Mouse (Mus musculus): ENCODE data around the gene Adcy4. TPM values are rescaled to one million over a fixed set of nuclear protein-coding genes. Genes with fewer than 3 reads are reported as not detected.

The Adcy4 gene
- total and polyA plus RNA-seq, 3 experiments = 16.1 to 40.0 (median 20.3) TPM

DNA sequence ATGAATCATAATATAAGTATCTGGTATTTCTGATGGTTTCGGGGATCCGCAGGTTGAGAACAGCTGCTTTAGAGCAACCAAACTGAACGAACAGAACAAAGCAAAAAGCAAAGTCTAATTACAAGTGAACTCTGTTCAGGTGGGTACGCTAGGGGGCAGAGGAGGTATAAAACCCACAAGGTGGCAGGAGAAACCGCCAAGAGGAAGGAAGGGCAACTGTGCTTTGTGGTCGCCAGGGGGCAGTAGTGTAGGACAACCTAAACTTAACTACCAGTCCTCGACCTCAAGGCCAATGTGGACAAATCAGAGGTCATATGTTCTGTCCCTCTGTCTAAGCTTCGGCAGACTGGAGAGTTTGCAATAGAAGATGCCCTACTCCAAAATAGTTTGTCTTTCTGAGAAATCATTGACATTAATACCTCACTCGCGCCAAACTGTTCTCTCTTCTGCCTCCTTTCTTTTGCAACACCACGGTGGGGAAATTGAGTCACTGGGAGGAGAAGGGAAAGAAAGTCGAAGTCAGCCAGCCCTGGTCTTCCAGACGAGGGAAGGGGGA, 38.6 kb upstream of the Adcy4 start:
- no peaks in the 10 kb centered on the region for H3K79me2 ChIP-seq (replicated peaks; ENCODE audit: control insufficient read depth, insufficient read depth, low read length)
- 7% methylated on average over 13 of the region's 13 CpGs for WGBS
- no peaks in the 10 kb centered on the region for H3K36me3 ChIP-seq (ENCODE audit: control insufficient read depth, insufficient read depth, low read length)
- intact Hi-C loops (cut with DNase I) = loop anchor here (1.0 kb wide), 2 partner anchors 41 to 96 kb away; no protein-coding TSS in a partner anchor
- H3K4me1 ChIP-seq (ENCODE audit: control insufficient read depth, insufficient read depth, low read length) = peaks cover 2% of the 10 kb centered on the region; the same call in 1 of the 2 replicates
- peak overlapping the region; percentile 71 for H3K27ac ChIP-seq
- peak; percentile 78 to 85 for DNase-seq
- TF ChIP-seq POLR2A (IDR thresholded peaks at IDR 0.05; ENCODE audit: insufficient read depth, low read depth, low read length) (no peak), CTCF (IDR thresholded peaks at IDR 0.05) (peak; percentile 97), EP300 (IDR thresholded peaks at IDR 0.05; ENCODE audit: insufficient read depth, low read depth, low read length) (peak; percentile 95)
- H3K27me3 ChIP-seq (ENCODE audit: control insufficient read depth, insufficient read depth, low read length) = no peaks in the 10 kb centered on the region
- H3K4me3 ChIP-seq = peak overlapping the region; percentile 67
- peak overlapping the region; percentile 84 for H3K9ac ChIP-seq (ENCODE audit: low read depth, low read length)

DNA sequence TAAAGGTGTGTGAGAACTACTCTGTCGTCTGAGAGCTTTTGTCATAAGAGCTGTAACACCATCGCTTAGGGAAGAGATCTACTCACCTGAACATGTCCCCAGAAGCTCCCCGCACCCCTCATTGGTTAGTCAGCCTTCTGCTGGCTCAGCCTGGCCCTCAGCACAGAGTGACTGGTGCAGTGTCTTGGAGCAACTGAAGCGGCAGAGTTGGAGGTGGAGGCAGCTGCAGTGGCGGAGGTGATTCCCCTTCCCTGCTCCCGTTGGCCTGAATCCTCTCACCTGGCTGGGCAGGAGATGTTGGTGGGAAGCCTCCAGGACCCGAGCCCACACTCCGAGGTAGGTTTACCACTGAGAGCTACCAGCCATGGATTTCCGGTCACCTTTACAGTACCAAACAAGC, 36.7 kb upstream of the Adcy4 start:
- WGBS = 88% methylated on average over 9 of the region's 9 CpGs
- intact Hi-C loops (cut with DNase I) = no loop called here
- no peaks in the 10 kb centered on the region for H3K79me2 ChIP-seq (replicated peaks; ENCODE audit: control insufficient read depth, insufficient read depth, low read length)
- H3K27me3 ChIP-seq (ENCODE audit: control insufficient read depth, insufficient read depth, low read length) = no peaks in the 10 kb centered on the region
- H3K4me3 ChIP-seq = no peak overlapping the region
- H3K9ac ChIP-seq (ENCODE audit: low read depth, low read length) = no peak overlapping the region
- H3K27ac ChIP-seq = no peak overlapping the region
- H3K36me3 ChIP-seq (ENCODE audit: control insufficient read depth, insufficient read depth, low read length) = no peaks in the 10 kb centered on the region
- peaks cover 2% of the 10 kb centered on the region; the same call in 1 of the 2 replicates for H3K4me1 ChIP-seq (ENCODE audit: control insufficient read depth, insufficient read depth, low read length)
- peak; percentile 2 to 6 for DNase-seq
- TF ChIP-seq CTCF (IDR thresholded peaks at IDR 0.05) (no peak), POLR2A (IDR thresholded peaks at IDR 0.05; ENCODE audit: insufficient read depth, low read depth, low read length) (no peak), EP300 (IDR thresholded peaks at IDR 0.05; ENCODE audit: insufficient read depth, low read depth, low read length) (no peak)

DNA sequence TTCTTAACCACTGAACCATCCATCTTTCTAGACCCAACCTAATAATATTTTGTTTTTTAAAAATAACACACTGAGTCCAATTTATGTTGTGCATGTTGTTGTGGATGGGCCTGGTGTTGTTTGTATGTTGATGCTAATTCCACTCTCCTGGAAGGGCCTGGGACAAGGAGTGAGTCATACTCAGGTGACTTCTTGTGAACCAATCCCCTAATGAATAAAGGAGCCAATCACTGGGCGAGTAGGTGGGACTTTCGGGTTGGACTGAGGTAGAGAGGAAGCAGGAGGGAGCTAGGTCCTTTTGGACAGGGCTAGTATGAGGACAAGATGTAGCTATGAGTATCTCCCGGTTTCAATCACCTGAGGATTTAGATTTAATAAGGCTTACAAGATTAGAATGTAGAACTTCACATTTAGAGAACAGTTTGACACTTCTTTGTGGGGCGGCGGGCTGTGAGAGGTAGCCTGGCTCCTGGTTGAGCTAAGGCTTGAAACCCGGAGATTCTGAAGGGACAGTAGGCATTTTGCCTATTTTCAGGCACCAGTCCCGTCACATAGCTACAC, 36.0 kb upstream of the Adcy4 start:
- Histone ChIP-seq H3K4me1 (ENCODE audit: control insufficient read depth, insufficient read depth, low read length) (peaks cover 3% of the 10 kb centered on the region), H3K9ac (ENCODE audit: low read depth, low read length) (no peak overlapping the region), H3K36me3 (ENCODE audit: control insufficient read depth, insufficient read depth, low read length) (no peaks in the 10 kb centered on the region), H3K79me2 (replicated peaks; ENCODE audit: control insufficient read depth, insufficient read depth, low read length) (no peaks in the 10 kb centered on the region), H3K4me3 (no peak overlapping the region), H3K27ac (no peak overlapping the region), H3K27me3 (ENCODE audit: control insufficient read depth, insufficient read depth, low read length) (no peaks in the 10 kb centered on the region)
- TF ChIP-seq EP300 (IDR thresholded peaks at IDR 0.05; ENCODE audit: insufficient read depth, low read depth, low read length) (no peak), POLR2A (IDR thresholded peaks at IDR 0.05; ENCODE audit: insufficient read depth, low read depth, low read length) (no peak), CTCF (IDR thresholded peaks at IDR 0.05) (no peak)
- peak; percentile 1 to 6 for DNase-seq
- WGBS = 75% methylated on average over 7 of the region's 7 CpGs
- intact Hi-C loops (cut with DNase I) = no loop called here

DNA sequence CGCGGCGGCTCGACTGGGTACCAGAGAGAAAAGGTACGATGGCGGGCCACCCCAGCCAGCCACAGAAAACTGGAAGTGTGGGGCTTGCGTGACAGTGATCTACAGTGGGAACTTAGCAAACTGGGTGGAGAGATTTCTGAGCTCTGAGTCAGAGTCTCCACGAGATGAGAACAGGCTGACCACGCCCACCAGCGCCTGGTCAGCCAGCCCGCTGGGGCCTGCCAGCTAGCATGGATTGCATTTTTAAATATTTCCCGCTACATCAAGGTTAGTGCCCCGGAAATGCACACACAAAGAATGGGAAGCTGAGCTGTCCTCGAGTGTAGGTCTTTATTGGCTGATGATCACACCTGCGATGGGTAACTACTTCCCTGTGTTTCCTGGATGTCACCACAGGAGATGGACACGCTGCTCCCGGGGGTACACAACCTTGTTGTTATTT, 31.4 kb upstream of the Adcy4 start:
- H3K36me3 ChIP-seq (ENCODE audit: control insufficient read depth, insufficient read depth, low read length) = no peaks in the 10 kb centered on the region
- peak; percentile 66 to 76 for DNase-seq
- 13% methylated on average over 17 of the region's 17 CpGs for WGBS
- H3K27me3 ChIP-seq (ENCODE audit: control insufficient read depth, insufficient read depth, low read length) = no peaks in the 10 kb centered on the region
- TF ChIP-seq EP300 (IDR thresholded peaks at IDR 0.05; ENCODE audit: insufficient read depth, low read depth, low read length) (no peak), POLR2A (IDR thresholded peaks at IDR 0.05; ENCODE audit: insufficient read depth, low read depth, low read length) (no peak), CTCF (IDR thresholded peaks at IDR 0.05) (no peak)
- peak overlapping the region; percentile 41 for H3K4me3 ChIP-seq
- intact Hi-C loops (cut with DNase I) = no loop called here
- H3K79me2 ChIP-seq (replicated peaks; ENCODE audit: control insufficient read depth, insufficient read depth, low read length) = no peaks in the 10 kb centered on the region
- no peak overlapping the region for H3K9ac ChIP-seq (ENCODE audit: low read depth, low read length)
- peaks cover 2% of the 10 kb centered on the region; the same call in 1 of the 2 replicates for H3K4me1 ChIP-seq (ENCODE audit: control insufficient read depth, insufficient read depth, low read length)
- H3K27ac ChIP-seq = peak overlapping the region; percentile 62

DNA sequence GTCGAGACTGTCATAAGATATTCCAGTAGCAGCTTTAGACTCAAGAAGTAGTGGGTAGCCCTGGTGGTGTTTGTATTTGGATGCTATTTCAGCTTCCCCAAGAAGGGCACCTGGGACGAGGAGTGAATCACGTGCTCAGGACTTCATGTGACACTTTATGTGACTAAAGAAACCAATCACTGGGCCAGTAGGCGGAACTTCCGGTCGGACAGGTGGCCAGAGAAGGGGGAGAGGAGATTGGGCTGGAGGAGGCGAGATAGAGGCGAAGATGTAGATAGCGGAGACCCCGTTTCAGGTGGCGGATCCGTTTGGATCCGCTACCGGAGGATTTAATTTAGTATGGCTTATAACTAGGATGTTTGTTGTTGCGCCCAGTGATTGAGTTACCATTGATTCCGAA, 31.0 kb upstream of the Adcy4 start:
- Histone ChIP-seq H3K4me1 (ENCODE audit: control insufficient read depth, insufficient read depth, low read length) (peaks cover 2% of the 10 kb centered on the region; the same call in 1 of the 2 replicates), H3K27me3 (ENCODE audit: control insufficient read depth, insufficient read depth, low read length) (no peaks in the 10 kb centered on the region), H3K36me3 (ENCODE audit: control insufficient read depth, insufficient read depth, low read length) (no peaks in the 10 kb centered on the region), H3K79me2 (replicated peaks; ENCODE audit: control insufficient read depth, insufficient read depth, low read length) (no peaks in the 10 kb centered on the region), H3K4me3 (peak overlapping the region; percentile 41), H3K27ac (peak overlapping the region; percentile 62), H3K9ac (ENCODE audit: low read depth, low read length) (no peak overlapping the region)
- no peak for TF ChIP-seq CTCF (IDR thresholded peaks at IDR 0.05)
- TF ChIP-seq EP300 (IDR thresholded peaks at IDR 0.05; ENCODE audit: insufficient read depth, low read depth, low read length) = no peak
- TF ChIP-seq POLR2A (IDR thresholded peaks at IDR 0.05; ENCODE audit: insufficient read depth, low read depth, low read length) = no peak
- intact Hi-C loops (cut with DNase I) = no loop called here
- 26% methylated on average over 16 of the region's 16 CpGs for WGBS
- DNase-seq = peak; percentile 51 to 63
